Mouse (Mus musculus) embryonic facial prominence, embryonic 13.5 days (tissue): ENCODE data around the gene Map1s. TPM values are rescaled to one million over a fixed set of nuclear protein-coding genes. Genes with fewer than 3 reads are reported as not detected.
"Not testable (repeated sequence)": the region's sequence is repeated elsewhere in the genome, so short reads cannot be mapped to it uniquely, and the experiment has no call there.

Experiments
- ATAC-seq: fragments of 200-750 bp; cut with Nextera tagmentation; 2 replicates; pipeline ENCODE4 v1.8.0; 2017; ENCODE audit warnings: low read depth; ENCODE audit not compliant: insufficient number of reproducible peaks, insufficient read depth, low FRiP score, low TSS enrichment
- H3K27ac ChIP-seq: fragments of 300-500 bp; sonication (generic); 2 replicates; pipeline ENCODE4 v1.5.1; 2015; ENCODE audit warnings: moderate library complexity, mild to moderate bottlenecking, inconsistent platforms
- H3K27me3 ChIP-seq: fragments of 300-500 bp; sonication (generic); 2 replicates; pipeline ENCODE4 v1.6.1; 2015; ENCODE audit warnings: mild to moderate bottlenecking, inconsistent platforms
- H3K36me3 ChIP-seq: fragments of 300-500 bp; sonication (generic); 2 replicates; pipeline ENCODE4 v1.6.1; 2015; ENCODE audit warnings: mild to moderate bottlenecking, inconsistent platforms
- H3K4me1 ChIP-seq: fragments of 300-500 bp; sonication (generic); 2 replicates; pipeline ENCODE4 v1.6.1; 2015; ENCODE audit warnings: inconsistent platforms
- H3K4me2 ChIP-seq: fragments of 300-500 bp; sonication (generic); 2 replicates; pipeline ENCODE4 v1.6.1; 2015; ENCODE audit warnings: moderate library complexity, mild to moderate bottlenecking, inconsistent platforms
- H3K4me3 ChIP-seq: fragments of 300-500 bp; sonication (generic); 2 replicates; pipeline ENCODE4 v1.5.1; 2015; ENCODE audit warnings: mild to moderate bottlenecking, inconsistent platforms
- H3K9ac ChIP-seq: fragments of 300-500 bp; sonication (generic); 2 replicates; pipeline ENCODE4 v1.6.1; 2015; ENCODE audit warnings: mild to moderate bottlenecking, inconsistent platforms
- H3K9me3 ChIP-seq: fragments of 300-500 bp; sonication (generic); 2 replicates; pipeline ENCODE4 v1.6.1; 2016; ENCODE audit warnings: inconsistent platforms
- WGBS: fragments of 180-500 bp; shearing (Covaris S2); methylation state at CpG from one replicate; pipeline ENCODE4 v1.1.7; 2015; ENCODE audit warnings: mixed read lengths; 5-methylcytosine and 5-hydroxymethylcytosine counted together
- polyA plus RNA-seq: library from polyadenylated mRNA; unstranded; fragments of >200 nt; fragmentation: Nextera tagmentation; extraction: Ambion mirVana; gene quantifications from 2 replicates; pipeline ENCODE4 v1.2.1, GENCODE M21; 2015

Map1s gene
- polyA plus RNA-seq, 1 experiment from 2014 or later, result 52.6 TPM

DNA sequence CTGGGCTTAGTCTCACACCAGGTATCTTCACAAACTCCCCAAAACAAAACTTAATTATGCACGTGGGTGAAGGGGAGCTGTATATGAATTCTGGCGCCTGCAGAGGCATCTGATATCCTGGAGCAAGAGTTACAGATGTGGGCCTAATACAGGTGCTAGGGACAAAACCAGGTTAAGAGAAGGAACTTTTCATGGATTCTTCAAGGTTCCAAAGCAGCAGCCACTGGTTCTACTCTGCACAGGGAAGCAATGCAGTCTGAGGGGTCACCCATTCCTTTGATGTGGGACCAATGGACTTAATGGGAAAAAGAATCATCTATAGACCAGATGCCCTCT is 11.4 kb upstream of the Map1s start:
- Histone ChIP-seq H3K9ac (no peak overlapping the region), H3K4me1 (peaks cover 39% of the 10 kb centered on the region), H3K4me2 (no peak overlapping the region), H3K4me3 (no peak overlapping the region; the same call in 1 of the 2 replicates), H3K36me3 (peaks cover 28% of the 10 kb centered on the region), H3K9me3 (no peaks in the 10 kb centered on the region), H3K27me3 (peaks cover 54% of the 10 kb centered on the region), H3K27ac (no peak overlapping the region)
- WGBS, result 61% methylated on average over 2 of the region's 2 CpGs
- no peak for ATAC-seq

- no peak overlapping the region; the same call in 1 of the 2 replicates for H3K4me3 ChIP-seq
- H3K4me2 ChIP-seq, result no peak overlapping the region
- 84% methylated on average over 8 of the region's 8 CpGs for WGBS
- no peak overlapping the region for H3K9ac ChIP-seq
- H3K27ac ChIP-seq, result no peak overlapping the region
- no peak for ATAC-seq
- H3K27me3 ChIP-seq, result peaks cover 52% of the 10 kb centered on the region
- H3K9me3 ChIP-seq, result no peaks in the 10 kb centered on the region
- peaks cover 39% of the 10 kb centered on the region for H3K4me1 ChIP-seq
- H3K36me3 ChIP-seq, result peaks cover 28% of the 10 kb centered on the region
Observed at GRCm38 (mm10) chr8:70894771-70895545, 10.8 kb upstream of the Map1s start.

- Histone ChIP-seq H3K4me2 (peak overlapping the region; percentile 81), H3K27me3 (peaks cover 44% of the 10 kb centered on the region), H3K9ac (peak overlapping the region; percentile 95), H3K4me1 (peaks cover 39% of the 10 kb centered on the region), H3K36me3 (peaks cover 28% of the 10 kb centered on the region), H3K4me3 (peak overlapping the region; percentile 86)
- H3K9me3 ChIP-seq, H3K27ac ChIP-seq, ATAC-seq: not testable (repeated sequence)
- 80% methylated on average over 24 of the region's 24 CpGs for WGBS
Observed at GRCm38 (mm10) chr8:70895571-70896259, 10.0 kb upstream of the Map1s start.

- Histone ChIP-seq H3K4me3 (peak overlapping the region; percentile 86), H3K4me1 (peaks cover 38% of the 10 kb centered on the region), H3K36me3 (peaks cover 28% of the 10 kb centered on the region), H3K27me3 (peaks cover 37% of the 10 kb centered on the region), H3K9ac (peak overlapping the region; percentile 95), H3K9me3 (no peaks in the 10 kb centered on the region), H3K27ac (peak overlapping the region; percentile 91; the same call in 1 of the 2 replicates), H3K4me2 (peak overlapping the region; percentile 81)
- ATAC-seq, result no peak
- 3% methylated on average over 25 of the region's 25 CpGs for WGBS
Observed at GRCm38 (mm10) chr8:70896316-70897020, 9.3 kb upstream of the Map1s start.

DNA sequence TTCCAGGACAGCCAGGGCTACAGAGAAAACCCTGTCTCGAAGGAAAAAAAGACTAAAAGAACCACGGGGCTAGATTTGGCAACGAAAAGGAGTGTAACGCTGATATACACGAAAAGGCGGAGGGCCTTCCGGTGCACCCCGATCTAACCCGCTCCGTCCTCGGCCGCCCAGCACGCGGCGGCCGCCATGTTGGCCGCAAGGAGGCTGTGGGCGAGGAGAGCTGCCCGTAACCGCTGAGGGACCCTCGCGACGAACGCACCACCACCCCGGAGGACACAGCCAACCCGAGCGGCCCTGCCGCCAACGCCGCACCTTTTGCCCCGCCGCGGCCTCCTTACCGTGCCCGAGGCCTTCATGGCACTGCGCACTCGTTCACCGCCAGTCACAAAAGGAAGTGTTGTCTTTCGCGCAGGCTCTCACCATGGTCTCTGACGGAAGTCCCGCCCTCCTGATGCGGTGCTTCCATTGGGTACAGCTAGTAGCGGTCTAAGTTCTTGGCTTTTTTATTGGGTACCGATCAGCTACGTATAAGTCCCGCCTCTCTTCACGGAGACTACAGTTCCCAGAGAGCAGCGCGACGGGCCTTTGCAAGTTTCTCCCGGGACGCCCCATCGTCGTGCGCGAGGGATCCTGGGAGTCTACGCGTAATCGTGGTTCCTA is 8.6 kb upstream of the Map1s start, which contains the start of gene Rpl18a:
Gene Rpl18a (minus strand): TSS at position 392 of the 660 bp plus-strand sequence.
- H3K36me3 ChIP-seq, result peaks cover 28% of the 10 kb centered on the region
- peak within 1 kb of the TSS; percentile 91 for H3K27ac ChIP-seq
- WGBS, result under 1% methylated on average over 60 of the region's 60 CpGs
- H3K9me3 ChIP-seq, result no peaks in the 10 kb centered on the region
- H3K27me3 ChIP-seq, result peaks cover 30% of the 10 kb centered on the region
- H3K4me2 ChIP-seq, result peak within 1 kb of the TSS; percentile 89
- peaks cover 32% of the 10 kb centered on the region for H3K4me1 ChIP-seq
- ATAC-seq, result peak; percentile 97
- peak within 1 kb of the TSS; percentile 95 for H3K9ac ChIP-seq
- H3K4me3 ChIP-seq, result peak within 1 kb of the TSS; percentile 86

DNA sequence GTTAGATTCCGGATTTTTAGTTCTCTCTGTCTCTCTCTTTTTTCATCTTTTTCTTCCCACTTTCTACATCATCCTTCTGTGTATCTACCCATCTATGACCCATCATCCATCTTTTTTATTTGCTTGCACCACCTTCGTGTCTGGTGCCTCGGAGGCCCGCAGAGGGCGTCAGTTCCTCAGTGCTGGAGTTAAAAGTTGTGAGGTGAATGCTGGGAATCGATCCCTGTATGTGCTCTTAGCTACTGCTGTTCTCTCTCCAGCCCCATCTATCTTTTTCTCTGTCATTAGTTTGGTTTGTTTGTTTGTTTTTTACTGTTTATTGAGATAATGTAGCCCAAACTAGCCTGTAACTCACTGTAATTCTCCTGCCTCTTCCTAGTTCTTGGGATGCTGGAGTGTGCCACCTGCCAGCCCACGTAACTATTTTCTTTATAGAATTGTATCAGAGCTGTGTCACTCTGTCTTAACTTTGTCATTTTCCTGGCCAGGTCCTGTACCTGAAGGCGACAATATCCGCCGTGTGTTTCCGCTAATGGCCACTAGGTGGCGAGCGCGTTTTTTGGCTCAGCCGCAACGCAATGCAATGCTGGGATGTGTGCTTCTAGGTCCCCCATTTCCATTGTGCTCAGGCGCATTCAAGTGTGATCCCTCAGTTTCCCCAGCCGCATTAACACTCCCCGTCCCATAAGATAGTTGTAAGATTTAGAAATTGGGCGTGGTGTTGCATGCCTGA is 7.9 kb upstream of the Map1s start:
- Histone ChIP-seq H3K36me3 (peaks cover 28% of the 10 kb centered on the region), H3K27ac (peak overlapping the region; percentile 91), H3K9ac (peak overlapping the region; percentile 82), H3K4me1 (peaks cover 25% of the 10 kb centered on the region), H3K4me2 (peak overlapping the region; percentile 89), H3K9me3 (no peaks in the 10 kb centered on the region), H3K4me3 (peak overlapping the region; percentile 86), H3K27me3 (peaks cover 23% of the 10 kb centered on the region)
- 0% methylated on average over 20 of the region's 20 CpGs for WGBS
- ATAC-seq, result peak; percentile 39; the same call in 1 of the 2 replicates

DNA sequence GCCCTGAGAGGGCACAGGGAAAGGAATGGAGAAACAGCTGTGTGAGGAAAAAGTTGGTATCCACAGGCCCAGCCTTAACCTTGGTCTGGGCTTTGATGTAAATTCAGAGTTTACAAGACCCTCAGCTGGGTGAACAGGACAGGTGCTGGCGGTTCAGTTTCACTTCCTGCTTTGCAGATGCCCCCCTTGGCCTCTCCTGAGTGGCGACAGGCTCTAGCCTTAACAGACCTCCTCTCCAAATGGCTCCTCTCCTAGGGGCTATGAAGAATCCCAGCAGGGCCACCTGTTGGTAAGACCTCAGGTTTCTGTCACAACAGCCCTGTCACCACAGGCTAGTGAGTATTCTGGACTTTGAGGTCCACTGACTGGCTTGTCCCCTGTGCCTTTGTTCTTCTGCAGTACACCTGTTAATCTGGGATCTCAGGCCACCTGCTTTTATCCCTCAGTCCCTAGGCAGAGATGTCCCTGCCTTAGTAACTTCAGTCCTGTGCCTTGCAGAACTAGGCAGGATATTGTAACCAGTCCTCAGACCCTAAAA is 7.0 kb upstream of the Map1s start:
- peak overlapping the region; percentile 82 for H3K9ac ChIP-seq
- ATAC-seq, result no peak
- H3K36me3 ChIP-seq, result peaks cover 22% of the 10 kb centered on the region
- H3K9me3 ChIP-seq, result no peaks in the 10 kb centered on the region
- peak overlapping the region; percentile 86 for H3K4me3 ChIP-seq
- 43% methylated on average over 2 of the region's 2 CpGs for WGBS
- peak overlapping the region; percentile 89 for H3K4me2 ChIP-seq
- H3K4me1 ChIP-seq, result peaks cover 20% of the 10 kb centered on the region
- peaks cover 14% of the 10 kb centered on the region for H3K27me3 ChIP-seq
- no peak overlapping the region for H3K27ac ChIP-seq

GRCm38 (mm10) chr8:70899226-70899625 is 6.5 kb upstream of the Map1s start:
- 93% methylated on average over 2 of the region's 2 CpGs for WGBS
- peak overlapping the region; percentile 82; the same call in 1 of the 2 replicates for H3K9ac ChIP-seq

DNA sequence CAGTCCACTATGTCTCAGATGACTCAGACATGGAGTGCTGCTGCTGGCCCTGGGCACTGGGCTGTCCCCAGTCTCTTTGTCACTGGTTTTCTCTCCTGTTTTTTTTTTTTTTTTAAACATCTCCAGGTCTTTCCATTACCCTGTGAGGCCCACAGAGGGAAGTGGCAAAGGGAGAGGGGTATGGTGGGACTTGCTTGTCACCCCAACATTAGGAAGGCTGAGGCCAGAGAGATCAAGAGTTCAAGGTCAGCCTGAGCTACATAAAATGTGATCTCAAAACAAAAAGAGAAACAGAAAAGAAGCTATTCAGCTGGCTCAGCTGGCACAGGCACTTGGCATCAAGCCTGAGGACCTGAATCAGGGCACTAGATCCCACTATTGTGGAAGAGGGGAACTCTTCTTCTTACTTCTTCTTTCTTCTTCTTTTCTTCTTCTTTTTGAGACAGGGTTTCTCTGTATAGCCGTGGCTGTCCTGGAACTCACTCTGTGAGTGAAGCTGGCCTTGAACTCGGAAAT is 4.8 kb upstream of the Map1s start:
- WGBS, result 72% methylated on average over 2 of the region's 2 CpGs
- Histone ChIP-seq H3K4me3 (no peak overlapping the region), H3K9me3 (no peaks in the 10 kb centered on the region), H3K4me1 (peaks cover 19% of the 10 kb centered on the region), H3K27me3 (peaks cover 10% of the 10 kb centered on the region), H3K36me3 (peaks cover under 1% of the 10 kb centered on the region; the same call in 1 of the 2 replicates), H3K4me2 (no peak overlapping the region), H3K9ac (no peak overlapping the region), H3K27ac (no peak overlapping the region)
- ATAC-seq, result no peak

More at GRCm38 (mm10) chr8:70899226-70899625, 6.5 kb upstream of the Map1s start:
- Histone ChIP-seq H3K27me3 (peaks cover 13% of the 10 kb centered on the region), H3K36me3 (peaks cover 17% of the 10 kb centered on the region), H3K4me2 (no peak overlapping the region), H3K4me3 (no peak overlapping the region), H3K27ac (no peak overlapping the region), H3K4me1 (peaks cover 20% of the 10 kb centered on the region), H3K9me3 (no peaks in the 10 kb centered on the region)
- ATAC-seq, result no peak

DNA sequence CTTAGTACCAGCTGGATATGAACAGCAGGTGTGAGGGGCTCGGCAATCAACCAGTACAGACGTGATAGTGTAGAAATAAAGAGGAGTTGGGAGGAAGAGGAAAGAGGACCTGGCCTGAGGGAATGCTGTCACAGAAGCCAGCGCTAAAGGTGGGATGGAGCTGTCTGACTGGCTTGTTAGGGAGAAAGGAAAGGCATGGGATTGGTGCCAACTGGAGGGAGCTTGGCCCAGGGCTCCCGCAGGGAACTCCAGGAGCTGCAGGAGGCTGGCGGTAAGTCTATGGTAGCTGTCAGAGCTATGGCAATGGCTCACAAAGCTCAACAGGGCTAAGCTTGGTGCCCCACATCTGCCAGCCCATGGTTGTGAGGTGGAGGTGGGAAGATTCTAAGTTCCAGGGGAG is 3.5 kb upstream of the Map1s start:
- Histone ChIP-seq H3K4me2 (no peak overlapping the region), H3K4me1 (peaks cover 21% of the 10 kb centered on the region), H3K27ac (no peak overlapping the region), H3K36me3 (no peaks in the 10 kb centered on the region), H3K9ac (no peak overlapping the region), H3K27me3 (peaks cover 10% of the 10 kb centered on the region), H3K4me3 (no peak overlapping the region), H3K9me3 (no peaks in the 10 kb centered on the region)
- no peak for ATAC-seq
- WGBS, result 35% methylated on average over 5 of the region's 5 CpGs
